Mouse (Mus musculus): ENCODE results near the gene Antxr1. TPM values are rescaled to one million over a fixed set of nuclear protein-coding genes. Genes with fewer than 3 reads are reported as not detected.

The Antxr1 gene
- total RNA-seq (2014; fragmentation: Nextera tagmentation), result not detected in 2 replicates
- total RNA-seq (2017), result not detected in 2 replicates

DNA sequence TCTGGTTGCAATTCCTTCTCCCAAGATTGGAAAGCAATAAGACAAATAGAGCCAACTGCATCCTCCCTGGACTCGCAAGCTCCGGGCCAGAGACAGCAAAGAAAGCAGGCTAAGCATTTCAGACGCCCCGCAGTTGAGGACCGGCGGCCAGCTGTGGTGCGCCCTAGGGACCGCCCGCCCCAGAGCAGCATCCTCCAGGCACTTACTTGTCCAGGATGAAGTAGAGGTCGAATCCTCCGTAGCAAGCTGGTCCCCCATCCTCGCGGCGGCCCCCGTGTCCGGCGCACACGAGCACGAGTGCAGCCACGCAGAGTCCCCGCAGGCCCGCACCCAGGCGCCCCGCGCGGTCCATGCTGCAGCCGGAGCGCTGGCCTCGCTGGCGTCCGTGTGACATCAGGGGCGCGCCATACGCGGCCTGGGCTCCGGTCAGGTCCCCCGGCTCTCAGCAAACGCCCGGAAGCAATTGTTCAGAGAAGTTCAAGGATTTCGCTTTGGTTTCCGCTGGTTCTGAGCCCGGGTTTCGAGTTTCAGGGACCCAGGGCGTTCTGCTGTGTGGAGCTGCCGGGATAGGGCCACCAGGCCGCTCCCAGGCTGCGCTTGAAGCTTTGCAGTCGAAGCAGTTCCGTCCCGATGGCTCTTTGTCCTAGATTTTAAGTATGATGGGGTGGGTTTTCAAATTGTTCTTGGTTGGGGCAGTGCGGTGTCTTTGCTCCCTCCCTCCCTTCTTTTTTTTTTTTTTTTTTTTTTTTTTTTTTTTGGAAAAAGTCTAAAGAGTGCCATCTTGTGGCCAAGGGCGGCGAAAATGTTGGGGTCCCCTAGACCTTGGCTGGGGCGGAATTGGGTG, at the start of gene Antxr1:
Gene Antxr1, minus strand, starts transcription at position 731 of the 844 bp plus-strand sequence.
- no peak for ATAC-seq (replicated peaks; ENCODE audit: low FRiP score, low TSS enrichment, poor library complexity, severe bottlenecking)

DNA sequence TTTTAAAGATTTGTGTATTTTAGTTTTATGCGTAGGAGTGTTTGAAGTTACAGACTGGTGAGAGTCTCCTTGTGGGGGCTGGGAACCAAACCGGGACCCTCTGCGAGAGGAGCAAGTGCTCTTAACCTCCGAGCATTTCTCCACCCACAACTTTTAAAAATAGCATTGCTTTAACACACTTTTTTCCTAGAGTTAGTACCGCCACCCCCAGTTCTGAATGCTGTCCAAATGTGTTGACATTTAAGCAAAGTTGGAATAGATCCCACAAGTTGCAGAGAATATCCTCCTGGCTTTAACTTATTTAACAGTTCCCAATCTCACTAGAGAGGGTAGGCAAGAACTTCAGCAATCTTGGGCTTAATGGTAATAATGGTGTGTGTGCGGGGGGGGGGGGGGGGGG, 49.1 kb upstream of the Antxr1 start:
- ATAC-seq (replicated peaks; ENCODE audit: low FRiP score, low TSS enrichment, poor library complexity, severe bottlenecking), result no peak

DNA sequence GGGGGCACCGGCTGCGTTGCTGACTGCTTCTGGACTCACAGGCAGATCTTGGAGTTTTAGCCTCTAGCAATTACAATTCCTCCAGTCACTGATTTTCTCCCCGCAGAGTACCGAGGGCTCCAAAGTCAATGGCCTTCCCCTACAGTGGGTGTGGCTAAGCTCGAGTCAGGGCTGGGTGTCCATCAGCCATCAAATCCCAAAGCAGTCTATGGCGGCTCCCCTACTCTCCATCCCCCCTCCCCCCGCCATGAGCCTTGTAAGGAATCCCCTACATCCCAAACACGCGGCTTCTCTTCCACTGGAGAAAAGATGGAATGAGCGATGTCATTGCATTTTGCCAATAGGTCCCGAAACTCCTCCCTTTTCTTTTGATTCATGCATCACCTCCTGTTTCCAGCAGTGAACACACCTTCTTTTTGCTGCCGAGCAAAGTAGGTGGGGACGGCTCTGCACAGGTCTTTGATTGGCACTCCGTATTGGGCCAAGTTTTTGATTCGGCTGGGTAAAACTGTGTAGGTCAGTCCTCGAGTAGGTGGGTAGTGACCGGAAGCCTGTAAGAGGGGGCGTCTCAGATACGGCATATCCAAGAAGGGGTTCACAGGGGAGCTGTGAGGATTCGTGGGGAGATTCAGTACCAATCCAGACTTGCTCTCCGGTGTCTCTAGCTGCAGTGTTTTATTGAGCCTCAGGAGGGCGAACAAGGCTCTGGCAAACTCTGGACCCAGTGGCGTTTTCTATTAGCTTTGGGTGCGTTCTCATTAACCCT, 48.5 kb upstream of the Antxr1 start:
- ATAC-seq (replicated peaks; ENCODE audit: low FRiP score, low TSS enrichment, poor library complexity, severe bottlenecking), result 0 out of 2 replicates have a peak, but pooled peaks have one; percentile 56

DNA sequence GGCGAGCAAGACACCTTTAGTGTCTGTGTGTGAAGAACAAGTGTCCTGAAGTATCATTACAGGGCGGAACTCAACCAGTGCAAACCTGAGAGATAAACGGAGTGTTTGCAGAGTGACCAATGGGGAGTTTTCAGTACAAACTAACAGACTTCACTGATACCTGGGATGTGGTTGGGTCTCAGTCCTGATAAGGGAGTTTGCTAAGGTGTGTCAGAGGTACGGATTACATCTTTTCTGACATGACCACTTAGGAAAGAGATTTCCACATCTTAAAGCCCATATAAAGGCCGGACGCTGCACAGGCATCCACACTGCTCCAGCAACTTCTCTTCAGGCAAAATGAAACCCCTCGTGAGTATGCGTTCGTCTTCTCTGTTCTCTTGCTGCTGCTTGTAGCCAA, 37.4 kb upstream of the Antxr1 start, which contains the start of gene Gkn2:
Gene Gkn2, plus strand, starts transcription at position 301 of the 400 bp plus-strand sequence.
- no peak for ATAC-seq (replicated peaks; ENCODE audit: low FRiP score, low TSS enrichment, poor library complexity, severe bottlenecking)

DNA sequence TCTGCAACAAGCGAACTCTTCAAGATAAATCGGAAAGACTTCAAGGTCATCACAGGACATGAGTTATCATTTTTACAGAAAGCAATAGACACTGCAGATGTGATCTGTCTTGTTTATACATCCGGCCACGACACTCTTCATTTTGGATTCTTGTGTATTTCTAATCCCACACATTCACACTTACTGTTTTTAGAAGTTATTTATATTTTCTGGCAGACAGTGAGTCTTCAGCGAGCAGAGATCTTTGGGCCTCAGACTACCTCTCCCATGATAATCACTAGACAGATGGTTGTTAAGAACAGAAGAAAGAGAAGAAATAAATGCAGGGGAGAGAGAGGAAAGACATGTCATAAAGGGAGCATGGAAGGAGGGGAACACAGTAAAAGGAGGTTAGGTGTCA, 33.6 kb upstream of the Antxr1 start:
- no peak for ATAC-seq (replicated peaks; ENCODE audit: low FRiP score, low TSS enrichment, poor library complexity, severe bottlenecking)

DNA sequence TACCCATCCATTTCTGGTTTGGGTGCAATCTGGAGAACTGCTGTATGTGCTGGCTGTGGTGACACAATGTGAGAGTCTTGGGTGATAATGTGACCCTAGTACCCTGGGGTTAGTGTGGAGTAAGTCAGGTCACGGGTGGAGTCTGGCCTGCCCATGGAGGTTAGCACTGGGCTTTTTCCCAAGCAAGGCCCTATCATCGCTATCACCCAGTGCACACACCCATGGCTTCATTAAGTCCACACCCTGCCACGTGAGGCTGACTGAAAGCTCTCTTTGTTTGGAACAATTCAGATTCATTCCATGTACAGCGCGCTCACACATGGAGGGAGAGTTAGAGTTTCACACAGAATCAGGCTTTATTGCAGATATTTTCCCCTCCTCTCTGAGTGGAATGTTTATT, 18.8 kb upstream of the Antxr1 start:
- ATAC-seq (replicated peaks; ENCODE audit: low FRiP score, low TSS enrichment, poor library complexity, severe bottlenecking), result peak; percentile 22; the same call in 1 of the 2 replicates

DNA sequence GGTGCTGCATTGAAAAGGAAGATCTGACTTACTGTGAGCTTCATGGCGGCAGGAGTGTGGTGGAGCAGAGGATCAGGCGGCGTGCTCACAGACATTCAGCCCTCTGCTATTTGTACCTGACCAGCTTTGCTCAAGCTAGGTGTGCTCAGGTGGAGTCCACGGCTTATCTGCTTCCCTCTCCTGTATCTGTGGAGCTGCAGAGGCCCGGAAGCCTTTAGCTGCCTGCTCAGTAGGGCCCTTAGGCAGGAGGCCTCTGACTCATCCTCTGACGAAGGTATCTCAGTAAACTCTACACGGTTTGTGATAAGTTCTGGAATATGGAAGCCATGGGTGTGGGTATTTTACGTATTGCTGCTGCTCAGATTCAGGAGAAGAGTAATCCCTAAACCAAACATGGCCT, 15.2 kb upstream of the Antxr1 start, which contains the start of gene Gkn1:
Gene Gkn1, minus strand, starts transcription at position 114 of the 400 bp plus-strand sequence.
- no peak for ATAC-seq (replicated peaks; ENCODE audit: low FRiP score, low TSS enrichment, poor library complexity, severe bottlenecking)

DNA sequence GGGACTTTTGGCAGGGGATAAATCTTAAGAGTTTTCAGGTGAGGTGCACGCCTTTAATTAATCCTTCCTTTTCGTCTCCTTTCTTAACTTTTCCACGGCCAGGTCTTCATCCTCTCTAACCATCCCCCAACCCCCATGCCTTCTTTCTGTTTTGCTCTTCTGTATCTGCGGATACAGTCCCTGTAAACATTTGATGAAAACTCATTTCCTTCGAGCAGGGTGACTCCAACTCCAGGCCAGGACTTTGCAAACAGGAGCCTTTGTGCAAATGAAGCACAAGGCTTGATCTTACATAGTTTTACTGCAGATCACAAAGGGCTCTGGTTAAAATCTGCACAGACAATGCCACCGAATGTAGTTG, 294 bp upstream of the Antxr1 start:
- no peak for ATAC-seq (replicated peaks; ENCODE audit: low FRiP score, low TSS enrichment, poor library complexity, severe bottlenecking)

DNA sequence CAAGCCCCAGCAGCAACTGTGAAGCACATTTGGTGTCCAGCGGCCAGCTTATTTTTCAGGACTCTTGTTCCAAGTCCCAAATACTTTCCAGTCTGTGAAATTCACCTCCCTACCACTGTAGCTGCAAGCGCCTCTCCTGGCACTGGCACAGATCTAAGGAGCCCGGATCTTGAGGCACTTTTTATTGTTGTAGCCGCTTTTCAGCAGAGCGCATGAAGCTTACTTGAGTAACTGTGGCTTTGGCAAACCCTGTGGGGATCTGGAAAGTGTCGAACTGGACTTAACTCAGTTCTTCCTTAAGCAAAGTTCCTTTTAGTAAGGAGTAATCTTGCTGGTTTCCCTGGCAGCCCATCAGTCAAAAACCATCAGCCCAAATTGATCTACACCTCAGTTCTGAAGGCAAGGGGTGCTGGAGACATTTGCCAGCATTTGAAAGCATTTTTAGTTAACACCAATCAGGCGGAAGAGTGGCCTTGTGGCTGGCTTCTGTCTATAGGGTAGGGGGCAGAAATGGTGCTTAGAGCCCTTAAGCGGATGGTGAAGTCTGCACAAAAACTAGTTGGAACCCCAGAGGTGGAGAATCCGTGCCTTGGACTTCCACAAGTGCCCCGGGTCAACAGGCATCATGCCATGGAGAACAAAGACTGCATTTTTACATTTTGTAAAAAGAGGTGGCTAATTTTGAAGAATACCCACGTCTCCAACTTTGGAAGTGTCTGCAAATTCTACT, 1.1 kb downstream of the Antxr1 start:
- no peak for ATAC-seq (replicated peaks; ENCODE audit: low FRiP score, low TSS enrichment, poor library complexity, severe bottlenecking)

DNA sequence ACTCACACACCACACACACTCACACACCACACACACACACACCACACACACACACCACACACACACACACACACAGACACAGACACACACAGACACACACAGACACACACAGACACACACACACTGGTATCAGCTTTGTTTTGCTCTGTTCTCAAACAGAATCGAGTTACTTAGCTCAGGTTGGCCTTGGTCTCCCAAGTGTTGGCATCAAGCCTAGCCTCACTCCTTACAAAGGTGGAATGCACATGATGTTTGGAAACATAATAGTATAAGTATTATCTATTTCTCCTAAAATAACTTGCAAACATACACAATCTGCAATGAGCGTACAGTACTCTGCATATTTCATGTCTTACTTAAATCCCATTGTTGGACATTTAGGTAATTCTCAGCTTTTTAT, 3.2 kb downstream of the Antxr1 start:
- no peak for ATAC-seq (replicated peaks; ENCODE audit: low FRiP score, low TSS enrichment, poor library complexity, severe bottlenecking)

DNA sequence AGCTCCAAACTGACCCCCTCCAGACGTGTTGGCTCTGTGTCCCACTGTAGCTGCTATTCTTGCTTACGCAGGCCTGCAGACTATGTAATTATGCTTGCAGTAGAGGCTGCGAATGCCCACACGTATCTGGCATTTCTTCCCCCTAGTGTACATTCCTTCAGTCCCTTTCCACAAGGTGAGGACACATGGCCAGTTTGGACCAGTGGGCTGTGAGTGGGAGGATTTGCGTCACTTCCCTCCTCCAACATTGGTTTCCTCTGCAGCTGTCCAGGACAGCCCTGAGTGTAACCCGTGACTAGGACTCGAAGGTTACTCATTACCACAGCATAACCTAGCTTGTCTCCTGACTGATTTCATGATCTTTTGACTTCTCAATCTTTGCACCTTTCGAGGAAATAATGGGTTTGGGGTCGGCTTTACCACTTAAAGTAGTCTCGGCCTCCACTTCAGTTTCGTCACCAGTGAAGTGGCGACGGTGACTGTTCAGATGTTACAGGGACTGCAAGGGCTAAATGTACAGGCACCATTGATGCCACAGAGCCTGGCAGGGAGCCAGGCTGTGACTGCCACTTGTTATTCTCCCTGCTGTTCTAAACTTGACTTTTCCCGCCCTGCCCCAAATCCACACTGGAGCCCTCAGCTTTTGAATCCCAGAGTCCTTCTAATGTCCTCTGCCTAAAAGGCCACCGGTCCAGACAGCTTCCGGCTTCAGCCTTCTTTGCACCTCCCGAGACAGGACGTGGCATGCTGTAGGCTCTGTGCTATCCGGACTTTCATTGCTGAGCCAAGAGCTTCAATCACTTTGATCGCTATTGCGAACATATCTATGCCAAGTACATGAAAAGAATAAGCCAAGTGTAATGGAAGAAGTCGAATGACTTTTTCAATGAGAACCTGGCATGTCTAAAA, 7.1 kb downstream of the Antxr1 start:
- ATAC-seq (replicated peaks; ENCODE audit: low FRiP score, low TSS enrichment, poor library complexity, severe bottlenecking), result no peak

DNA sequence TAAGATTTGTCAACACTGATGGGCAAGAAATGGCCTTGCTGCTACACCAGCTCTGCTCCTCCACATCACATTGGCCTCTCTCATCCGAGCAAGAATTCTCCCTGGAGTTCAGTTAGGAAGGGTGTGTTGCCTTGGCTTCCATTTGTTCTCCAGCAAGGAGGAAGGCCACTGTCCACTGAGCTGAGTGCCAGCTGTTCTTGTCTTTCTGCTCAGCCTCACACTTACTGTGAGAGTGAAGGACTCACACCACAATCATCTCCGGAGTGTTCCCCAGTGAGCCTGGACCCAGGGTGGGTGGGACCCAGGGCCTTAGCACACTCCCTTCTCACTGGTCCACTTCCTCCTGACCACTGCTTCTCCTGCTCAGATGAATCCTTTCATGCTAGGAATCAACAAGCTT, 8.7 kb downstream of the Antxr1 start:
- no peak for ATAC-seq (replicated peaks; ENCODE audit: low FRiP score, low TSS enrichment, poor library complexity, severe bottlenecking)

DNA sequence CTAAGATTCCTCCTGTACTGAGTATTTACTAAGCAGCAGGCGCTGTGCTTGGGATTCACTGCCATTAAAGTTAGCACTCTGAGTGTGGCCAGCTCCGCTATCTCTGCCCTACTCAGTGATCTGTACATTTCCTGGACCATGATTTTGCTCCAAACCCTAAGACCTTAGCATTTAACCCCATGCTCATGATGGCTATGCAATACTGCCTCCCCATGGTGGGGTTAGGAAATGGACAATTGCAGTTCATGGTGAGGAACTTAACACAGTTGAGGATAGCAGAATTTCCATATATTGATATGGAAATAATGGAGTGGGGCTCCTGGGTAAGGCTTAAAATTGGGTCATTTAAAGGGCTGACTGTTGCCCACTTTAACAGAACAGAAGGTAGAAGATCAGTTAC, 12.2 kb downstream of the Antxr1 start:
- 0 out of 2 replicates have a peak, but pooled peaks have one; percentile 26 for ATAC-seq (replicated peaks; ENCODE audit: low FRiP score, low TSS enrichment, poor library complexity, severe bottlenecking)

DNA sequence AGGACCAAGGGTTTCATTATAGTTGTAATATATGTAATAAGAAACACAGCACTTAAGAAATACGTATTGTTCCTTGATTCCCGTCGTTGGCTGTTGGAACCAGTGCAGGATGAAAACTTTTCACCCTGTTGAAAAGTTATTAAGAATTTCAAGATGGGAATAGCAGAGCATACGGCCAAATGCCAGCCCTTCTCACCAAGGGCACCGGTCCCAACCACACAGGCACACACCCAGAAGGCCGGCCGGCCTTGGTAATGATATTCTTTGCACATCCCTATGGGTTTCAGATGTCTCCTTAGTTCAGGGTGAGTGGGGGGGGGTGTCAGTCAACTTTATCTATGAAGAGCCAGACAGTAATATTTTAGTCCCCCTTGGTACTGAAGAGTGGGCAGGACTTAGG, 17.0 kb downstream of the Antxr1 start:
- ATAC-seq (replicated peaks; ENCODE audit: low FRiP score, low TSS enrichment, poor library complexity, severe bottlenecking), result no peak

DNA sequence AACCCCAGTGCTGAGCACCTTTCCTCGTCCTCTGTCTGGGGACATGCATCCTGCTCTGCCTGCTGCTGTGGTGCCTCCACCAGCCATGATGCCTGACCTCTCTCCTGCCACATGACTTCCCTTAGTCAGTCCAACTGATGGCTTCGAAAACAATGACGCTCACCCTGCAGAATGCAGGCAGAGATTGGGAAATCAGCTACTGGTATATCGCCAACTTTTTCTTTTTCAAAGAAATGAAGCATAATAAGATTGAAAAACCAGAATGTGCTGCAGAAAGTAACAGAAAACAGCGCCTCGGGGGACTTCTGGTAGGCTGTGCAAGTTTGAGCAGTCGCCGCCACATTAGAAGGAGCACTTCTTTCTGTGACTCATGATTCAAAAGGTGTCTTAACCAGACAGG, 18.7 kb downstream of the Antxr1 start:
- no peak for ATAC-seq (replicated peaks; ENCODE audit: low FRiP score, low TSS enrichment, poor library complexity, severe bottlenecking)

DNA sequence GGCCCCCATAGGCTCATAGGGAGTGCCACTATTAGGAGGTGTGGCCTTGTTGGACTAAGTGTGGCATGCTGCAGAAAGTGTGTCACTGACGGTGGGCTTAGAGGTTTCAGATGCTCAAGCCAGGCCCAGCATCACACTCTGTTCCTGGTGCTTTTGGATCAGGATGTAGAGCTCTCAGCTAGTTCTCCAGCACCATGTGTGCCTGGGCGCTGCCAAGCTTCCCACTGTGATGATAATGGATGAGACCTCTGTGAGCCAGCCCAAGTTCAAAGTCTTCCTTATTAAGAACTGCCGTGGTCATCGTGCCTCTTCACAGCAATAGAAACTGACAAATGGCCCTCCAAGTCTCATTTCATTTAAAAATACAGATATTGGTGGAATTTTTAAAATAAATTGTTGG, 22.9 kb downstream of the Antxr1 start:
- ATAC-seq (replicated peaks; ENCODE audit: low FRiP score, low TSS enrichment, poor library complexity, severe bottlenecking), result no peak

DNA sequence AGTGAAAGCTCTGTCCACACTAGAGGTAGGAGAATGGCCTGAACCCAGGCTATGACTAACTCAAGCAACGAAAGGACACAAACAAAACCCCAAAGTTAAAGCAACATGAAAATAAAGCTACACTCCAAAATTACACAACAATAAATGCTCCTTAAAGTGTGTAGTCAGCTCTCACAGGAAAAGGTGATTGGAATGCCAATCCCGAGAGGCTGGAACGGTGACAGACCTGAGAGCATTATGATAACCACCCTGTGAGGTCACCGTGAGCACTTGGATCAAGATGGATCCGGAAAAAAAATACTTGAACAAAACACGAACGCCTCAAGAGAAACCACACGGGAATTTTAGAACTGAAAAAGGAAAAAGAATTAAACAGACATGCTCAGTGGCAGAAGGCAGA, 31.1 kb downstream of the Antxr1 start:
- ATAC-seq (replicated peaks; ENCODE audit: low FRiP score, low TSS enrichment, poor library complexity, severe bottlenecking), result no peak

DNA sequence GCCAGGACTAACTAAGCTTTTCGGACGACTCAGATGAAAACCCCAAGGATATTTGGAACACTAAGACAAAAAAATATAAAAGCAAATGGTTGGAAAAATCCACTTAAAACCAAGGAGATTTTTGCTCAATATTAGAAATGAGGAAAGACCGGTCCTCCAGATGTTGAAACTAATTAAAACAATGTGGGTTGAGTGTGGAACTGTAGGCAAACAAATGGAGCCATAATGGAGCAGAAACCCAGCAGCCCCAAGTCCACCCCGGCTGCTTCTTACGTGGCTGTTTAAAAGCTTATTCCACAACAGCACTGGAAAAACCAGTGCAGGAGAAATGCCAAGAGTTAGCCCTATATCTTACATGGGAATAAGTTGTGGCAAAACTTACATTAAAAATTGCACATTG, 32.9 kb downstream of the Antxr1 start:
- ATAC-seq (replicated peaks; ENCODE audit: low FRiP score, low TSS enrichment, poor library complexity, severe bottlenecking), result no peak

DNA sequence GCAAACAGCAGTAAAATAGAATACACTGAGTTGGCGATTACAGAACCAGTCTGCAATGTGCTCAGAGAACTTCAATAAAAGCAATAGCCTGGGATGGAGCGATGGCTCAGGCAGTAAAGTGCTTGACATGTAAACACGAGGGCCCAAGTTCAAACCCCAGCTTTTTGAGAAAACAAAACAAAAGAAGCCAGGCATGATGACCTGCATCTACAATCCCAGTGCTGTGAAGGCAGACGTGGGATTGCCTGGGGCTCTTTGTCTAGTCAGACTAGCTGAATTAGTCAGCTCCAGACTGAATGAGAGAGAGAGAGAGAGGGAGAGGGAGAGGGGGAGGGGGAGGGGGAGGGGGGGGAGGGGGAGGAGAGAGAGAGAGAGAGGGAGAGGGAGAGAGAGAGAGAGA, 33.6 kb downstream of the Antxr1 start:
- no peak for ATAC-seq (replicated peaks; ENCODE audit: low FRiP score, low TSS enrichment, poor library complexity, severe bottlenecking)

All from megakaryocyte-erythroid progenitor cell, adult 5-6 weeks (primary cell).